Mouse (Mus musculus) embryonic fibroblast, embryonic 13.5 days (primary cell): ENCODE measurements at regions not wholly inside any gene's neighbourhood (a gene's known extent, or its start where the extent isn't known, plus 50 kb on each side); places are given as distances from the start of the nearest gene placed in this dataset.

ENCODE experiments used
- CTCF ChIP-seq: IDR thresholded peaks from 2 replicates; pipeline ENCODE4 v1.5.1; 2011; ENCODE audit warnings: mild to moderate bottlenecking, control low read depth, low read length, moderate library complexity, borderline replicate concordance; ENCODE audit not compliant: insufficient read depth
- POLR2A ChIP-seq: IDR thresholded peaks from 2 replicates; pipeline ENCODE4 v1.6.1; 2011; ENCODE audit warnings: low read depth, mild to moderate bottlenecking, control low read depth, low read length, moderate library complexity

DNA sequence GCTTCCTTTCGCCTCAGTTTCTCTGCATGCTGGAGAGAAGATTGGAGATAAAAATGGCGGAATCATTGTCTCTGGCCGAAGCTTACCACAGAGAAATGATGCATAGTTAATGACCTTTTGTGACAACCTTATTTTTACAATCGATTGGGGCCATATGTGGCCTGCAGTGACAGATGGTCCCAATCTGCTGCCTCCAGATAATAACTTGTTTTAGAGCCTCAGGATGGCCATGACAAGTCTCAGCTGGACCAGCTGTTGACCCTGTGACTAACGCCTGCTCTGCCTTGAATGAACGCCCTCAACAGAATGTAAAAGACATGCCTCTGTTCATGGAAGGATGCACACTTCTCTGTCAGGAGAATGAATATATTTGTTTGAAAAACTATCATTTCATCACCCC lies 163.6 kb downstream of the Phlda1 start:
- no peak for TF ChIP-seq POLR2A
- no peak for TF ChIP-seq CTCF
